8 mouse cellular contexts compared by ENCODE assay signal in genomic region chr14:61556289-61557147, GRCm38 (mm10). TPM values are rescaled to one million over a fixed set of nuclear protein-coding genes. Genes with fewer than 3 reads are reported as not detected.
A peak's percentile ranks its signal among the peaks of the same experiment; 100 is the strongest.
DNase-seq lines count a peak whose midpoint lies in the region; ATAC-seq and TF ChIP-seq lines count a peak whose summit lies in the region.

Gene Spryd7, minus strand, starts transcription at chr14:61556886.

- 0 out of 2 replicates have a peak, but pooled peaks cover 2% of the 10 kb centered on the region for H3K36me3 ChIP-seq in ES-E14 (ENCODE audit: control insufficient read depth, insufficient read depth, low read length, poor library complexity, severe bottlenecking)
- no peaks in the 10 kb centered on the region for H3K36me3 ChIP-seq in forebrain, embryonic 15.5 days
- no peaks in the 10 kb centered on the region for H3K36me3 ChIP-seq in lung, embryonic 14.5 days (ENCODE audit: insufficient read depth)
- H3K36me3 ChIP-seq in thymus, adult 2 months (ENCODE audit: control insufficient read depth, insufficient read depth, low read length): no peaks in the 10 kb centered on the region

- no peak for TF ChIP-seq CTCF in layer of hippocampus, adult 2 months (conservative IDR thresholded peaks at IDR 0.05)
- TF ChIP-seq CTCF in lung, embryonic 14.5 days (IDR thresholded peaks at IDR 0.05; ENCODE audit: low read depth): peak; percentile 0; the same call in 1 of the 2 replicates
- 0 out of 2 replicates have a peak, but pooled peaks have one; percentile 19 for TF ChIP-seq CTCF in olfactory bulb, adult 2 months (IDR thresholded peaks at IDR 0.05; ENCODE audit: insufficient read depth, low read depth, low read length)
- TF ChIP-seq CTCF in thymus, adult 2 months (IDR thresholded peaks at IDR 0.05; ENCODE audit: borderline replicate concordance, control insufficient read depth, extremely low read depth, insufficient read depth, low read length, poor library complexity): peak; percentile 52; the same call in 1 of the 2 replicates

- peak within 1 kb of the TSS; percentile 82 for H3K9ac ChIP-seq in ES-E14 (ENCODE audit: insufficient read depth, low read depth, low read length, poor library complexity, severe bottlenecking)
- H3K9ac ChIP-seq in forebrain, embryonic 15.5 days (replicated peaks): peak within 1 kb of the TSS; percentile 87
- peak within 1 kb of the TSS; percentile 71 for H3K9ac ChIP-seq in lung, embryonic 14.5 days

- H3K4me3 ChIP-seq in ES-E14 (ENCODE audit: insufficient read depth in 1 of 2, low read depth in 1 of 2, low read length in 2 of 2, poor library complexity in 1 of 2, severe bottlenecking in 1 of 2): peak within 1 kb of the TSS; percentile 90 to 93
- H3K4me3 ChIP-seq in forebrain, embryonic 15.5 days: peak within 1 kb of the TSS; percentile 83
- H3K4me3 ChIP-seq in layer of hippocampus, adult 2 months: peak within 1 kb of the TSS; percentile 88
- H3K4me3 ChIP-seq in lung, embryonic 14.5 days (ENCODE audit: low read depth, low read length): peak within 1 kb of the TSS; percentile 63
- peak within 1 kb of the TSS; percentile 73 for H3K4me3 ChIP-seq in olfactory bulb, adult 2 months (ENCODE audit: insufficient read depth, low read depth, low read length)
- H3K4me3 ChIP-seq in thymus, adult 2 months (ENCODE audit: control insufficient read depth, insufficient read depth, low read length): peak within 1 kb of the TSS; percentile 64

- intact Hi-C loops in heart, postnatal 36 days (cut with DNase I): loop anchor here (5.0 kb wide), 3 partner anchors 91 to 121 kb away; partner anchors contain the start of gene Kpna3

- H3K27me3 ChIP-seq in forebrain, embryonic 15.5 days: no peaks in the 10 kb centered on the region
- no peaks in the 10 kb centered on the region for H3K27me3 ChIP-seq in lung, embryonic 14.5 days (ENCODE audit: insufficient read depth, low read length)
- no peaks in the 10 kb centered on the region for H3K27me3 ChIP-seq in thymus, adult 2 months (ENCODE audit: control insufficient read depth, insufficient read depth, low read length)

- H3K27ac ChIP-seq in ES-E14 (ENCODE audit: insufficient read depth, low read depth, low read length, poor library complexity, severe bottlenecking): peak within 1 kb of the TSS; percentile 2; the same call in 1 of the 2 replicates
- H3K27ac ChIP-seq in forebrain, embryonic 15.5 days (replicated peaks): peak within 1 kb of the TSS; percentile 85
- peak within 1 kb of the TSS; percentile 86 for H3K27ac ChIP-seq in layer of hippocampus, adult 2 months
- H3K27ac ChIP-seq in lung, embryonic 14.5 days (ENCODE audit: low read depth): peak within 1 kb of the TSS; percentile 89
- H3K27ac ChIP-seq in olfactory bulb, adult 2 months (ENCODE audit: insufficient read depth, low read depth, low read length): peak within 1 kb of the TSS; percentile 74
- no peak within 1 kb of the TSS for H3K27ac ChIP-seq in thymus, adult 2 months (ENCODE audit: control insufficient read depth, insufficient read depth, low read length)

- peak within 1 kb of the TSS; percentile 87 for H3K4me2 ChIP-seq in forebrain, embryonic 15.5 days (replicated peaks)
- peak within 1 kb of the TSS; percentile 96 for H3K4me2 ChIP-seq in lung, embryonic 14.5 days

- H3K4me1 ChIP-seq in ES-E14 (ENCODE audit: control insufficient read depth in 2 of 2, insufficient read depth in 2 of 2, low read length in 2 of 2, poor library complexity in 1 of 2): peaks cover 2 to 3% of the 10 kb centered on the region in 2 experiments; a peak in 1 of 4 replicates
- H3K4me1 ChIP-seq in forebrain, embryonic 15.5 days: peaks cover 16% of the 10 kb centered on the region; the same call in 1 of the 2 replicates
- no peaks in the 10 kb centered on the region for H3K4me1 ChIP-seq in lung, embryonic 14.5 days (ENCODE audit: insufficient read depth)
- peaks cover 4% of the 10 kb centered on the region; the same call in 1 of the 2 replicates for H3K4me1 ChIP-seq in olfactory bulb, adult 2 months (ENCODE audit: control insufficient read depth, insufficient read depth, low read length)
- H3K4me1 ChIP-seq in thymus, adult 2 months (replicated peaks; ENCODE audit: control insufficient read depth, insufficient read depth, low read length): peaks cover 7% of the 10 kb centered on the region; the same call in 1 of the 2 replicates

- in situ Hi-C loops in ES-E14 (cut with MboI; ENCODE audit: low sequenced_read_pairs in 2 of 2, unreplicated experiment in 2 of 2): no loop called here

- H3K9me3 ChIP-seq in ES-E14 (ENCODE audit: control insufficient read depth, insufficient read depth, low read depth, low read length): no peaks in the 10 kb centered on the region
- no peaks in the 10 kb centered on the region for H3K9me3 ChIP-seq in forebrain, embryonic 15.5 days
- no peaks in the 10 kb centered on the region for H3K9me3 ChIP-seq in lung, embryonic 14.5 days (ENCODE audit: low read depth, low read length)

- TF ChIP-seq POLR2A in olfactory bulb, adult 2 months (IDR thresholded peaks at IDR 0.05; ENCODE audit: insufficient read depth, low read depth, low read length): peak; percentile 73
- TF ChIP-seq POLR2A in thymus, adult 2 months (IDR thresholded peaks at IDR 0.05; ENCODE audit: control insufficient read depth, extremely low read depth, insufficient read depth, low read length, poor library complexity): peak; percentile 78

- ATAC-seq in forebrain, embryonic 15.5 days (replicated peaks): peak; percentile 98
- ATAC-seq in lung, embryonic 14.5 days (ENCODE audit: insufficient read depth): peak; percentile 98

- WGBS in forebrain, embryonic 15.5 days: under 1% methylated on average over 72 of the region's 72 CpGs
- WGBS in lung, embryonic 14.5 days: under 1% methylated on average over 72 of the region's 72 CpGs
- WGBS in olfactory bulb, adult 2 months: under 1% methylated on average over 72 of the region's 72 CpGs
- WGBS in thymus, adult 2 months: under 1% methylated on average over 71 of the region's 72 CpGs

- peak; percentile 99 for DNase-seq in ES-E14 (ENCODE audit: low read depth, low spot score)
- peak; percentile 99 for DNase-seq in cerebellum, adult 11-12 months
- DNase-seq in heart, postnatal 36 days: peak; percentile 97
- DNase-seq in layer of hippocampus, adult 2 months (ENCODE audit: low spot score in 2 of 2): peak; percentile 98
- peak; percentile 99 for DNase-seq in lung, embryonic 14.5 days
- DNase-seq in thymus, adult 2 months: peak; percentile 97

TF ChIP-seq in ES-E14, 5 proteins besides CTCF, POLR2A, EP300 and RAD21:
- no peak for TF ChIP-seq MAFK (IDR thresholded peaks at IDR 0.05; ENCODE audit: insufficient read depth, low read depth, low read length)
- TF ChIP-seq HCFC1 (IDR thresholded peaks at IDR 0.05; ENCODE audit: borderline replicate concordance, insufficient read depth, low read length): peak; percentile 27; the same call in 1 of the 2 replicates

RNA-seq across cellular contexts. Expression of gene Spryd7, which starts in this region (rescaled TPM):
- total RNA-seq in ES-E14 (2012; rRNA removed): 5.1 and 6.0 TPM in 2 replicates
- polyA plus RNA-seq in forebrain, embryonic 15.5 days (2015; fragmentation: Nextera tagmentation; extraction: Ambion mirVana): 39.8 and 40.4 TPM in 2 replicates
- total RNA-seq in heart, postnatal 36 days (2021): 10 to 100 TPM; 57.8 to 63.2 TPM
- total RNA-seq in layer of hippocampus, adult 2 months (2021): 10 to 100 TPM; 46.1 to 46.8 TPM
- polyA plus RNA-seq in lung, embryonic 14.5 days (2014; fragmentation: Nextera tagmentation; extraction: Ambion mirVana): 21.9 and 22.5 TPM in 2 replicates
- polyA plus RNA-seq in olfactory bulb, adult 2 months (2012; ENCODE audit: insufficient read depth, insufficient read length, low replicate concordance, missing spikeins): not detected in 2 replicates
- polyA plus RNA-seq in thymus, adult 2 months (2012; rRNA removed): 7.0 and 8.7 TPM in 2 replicates
